Mouse (Mus musculus): Measurements from ENCODE around the gene Pxk.

- TF ChIP-seq CTCF (IDR thresholded peaks at IDR 0.05; ENCODE audit: borderline replicate concordance, extremely low read depth, insufficient read depth, insufficient read length) (no peak), POLR2A (IDR thresholded peaks at IDR 0.05; ENCODE audit: borderline replicate concordance, extremely low read depth, insufficient read depth, insufficient read length, poor library complexity, severe bottlenecking) (no peak)
Measured at GRCm38 (mm10) chr14:8056076-8056475, 41.9 kb upstream of the Pxk start.
